In genomic region chr4:110155954-110156353, GRCm38 (mm10) we compare ENCODE assay signal across 22 mouse cellular contexts.
A peak's percentile ranks its signal among the peaks of the same experiment; 100 is the strongest.
DNase-seq lines count a peak whose midpoint lies in the region; ATAC-seq lines count a peak whose summit lies in the region.
"Had no signal": no experiment of that assay in that cellular context is flagged by ENCODE, and none has a peak within 500 bp of the region (broad histone marks: within the 10 kb centered on the region; RNA-seq: fewer than 3 reads in every experiment).

No protein-coding gene starts in this region.

- no peak overlapping the region for H3K9ac ChIP-seq in embryonic facial prominence, embryonic 11.5 days (replicated peaks; ENCODE audit: low read length)
- no peak overlapping the region for H3K9ac ChIP-seq in hindbrain, embryonic 11.5 days (ENCODE audit: low read depth, low read length)
- H3K9ac ChIP-seq in hindbrain, embryonic 16.5 days (ENCODE audit: low read depth, low read length), result no peak overlapping the region
- H3K9ac ChIP-seq in midbrain, embryonic 12.5 days (replicated peaks), result no peak overlapping the region
- H3K9ac ChIP-seq in midbrain, embryonic 16.5 days (ENCODE audit: low read depth, low read length), result no peak overlapping the region
- H3K9ac ChIP-seq in neural tube, embryonic 14.5 days (replicated peaks; ENCODE audit: low read depth, low read length), result no peak overlapping the region
- H3K9ac ChIP-seq: embryonic facial prominence, embryonic 13.5 days; forebrain, embryonic 13.5 days had no signal

- no peaks in the 10 kb centered on the region for H3K27me3 ChIP-seq in embryonic facial prominence, embryonic 11.5 days (ENCODE audit: control insufficient read depth, insufficient read depth, low read length)
- H3K27me3 ChIP-seq in embryonic facial prominence, embryonic 10.5 days (replicated peaks; ENCODE audit: low read depth, poor library complexity, severe bottlenecking), result no peaks in the 10 kb centered on the region
- H3K27me3 ChIP-seq in hindbrain, embryonic 11.5 days (ENCODE audit: control insufficient read depth, insufficient read depth, low read length), result no peaks in the 10 kb centered on the region
- H3K27me3 ChIP-seq in hindbrain, embryonic 16.5 days (replicated peaks; ENCODE audit: control insufficient read depth, insufficient read depth, low read length), result no peaks in the 10 kb centered on the region
- H3K27me3 ChIP-seq in midbrain, embryonic 12.5 days, result peaks cover 9% of the 10 kb centered on the region; the same call in 1 of the 2 replicates
- no peaks in the 10 kb centered on the region for H3K27me3 ChIP-seq in midbrain, embryonic 16.5 days (ENCODE audit: control insufficient read depth, insufficient read depth, low read depth, low read length)
- H3K27me3 ChIP-seq in neural tube, embryonic 14.5 days (ENCODE audit: control insufficient read depth, insufficient read depth, low read length), result no peaks in the 10 kb centered on the region
- H3K27me3 ChIP-seq: embryonic facial prominence, embryonic 13.5 days; forebrain, embryonic 13.5 days had no signal

- WGBS in embryonic facial prominence, embryonic 11.5 days, result 43% methylated on average over 2 of the region's 2 CpGs
- 38% methylated on average over 2 of the region's 2 CpGs for WGBS in embryonic facial prominence, embryonic 10.5 days
- 55% methylated on average over 2 of the region's 2 CpGs for WGBS in hindbrain, embryonic 11.5 days
- 42% methylated on average over 2 of the region's 2 CpGs for WGBS in hindbrain, embryonic 16.5 days
- 34% methylated on average over 2 of the region's 2 CpGs for WGBS in midbrain, embryonic 12.5 days
- WGBS in midbrain, embryonic 16.5 days, result 24% methylated on average over 2 of the region's 2 CpGs
- 26% methylated on average over 2 of the region's 2 CpGs for WGBS in neural tube, embryonic 14.5 days

- no peak overlapping the region for H3K4me3 ChIP-seq in embryonic facial prominence, embryonic 11.5 days (ENCODE audit: low read depth, low read length)
- no peak overlapping the region for H3K4me3 ChIP-seq in embryonic facial prominence, embryonic 10.5 days
- H3K4me3 ChIP-seq in hindbrain, embryonic 11.5 days (ENCODE audit: low read depth, low read length), result no peak overlapping the region
- H3K4me3 ChIP-seq in hindbrain, embryonic 16.5 days (ENCODE audit: low read length), result no peak overlapping the region
- H3K4me3 ChIP-seq in midbrain, embryonic 12.5 days, result no peak overlapping the region
- H3K4me3 ChIP-seq in midbrain, embryonic 16.5 days (ENCODE audit: low read depth, low read length), result no peak overlapping the region
- H3K4me3 ChIP-seq in neural tube, embryonic 14.5 days (ENCODE audit: low read depth, low read length), result no peak overlapping the region
- H3K4me3 ChIP-seq: embryonic facial prominence, embryonic 13.5 days; forebrain, embryonic 13.5 days; gastrocnemius, adult 2 months; heart, embryonic 10.5 days had no signal

- no peak overlapping the region for H3K4me2 ChIP-seq in embryonic facial prominence, embryonic 11.5 days (ENCODE audit: low read depth, low read length)
- H3K4me2 ChIP-seq in hindbrain, embryonic 11.5 days (replicated peaks; ENCODE audit: low read depth, low read length), result no peak overlapping the region
- H3K4me2 ChIP-seq in hindbrain, embryonic 16.5 days (ENCODE audit: low read length), result no peak overlapping the region
- H3K4me2 ChIP-seq in midbrain, embryonic 12.5 days (replicated peaks), result no peak overlapping the region
- no peak overlapping the region for H3K4me2 ChIP-seq in midbrain, embryonic 16.5 days (ENCODE audit: low read length)
- H3K4me2 ChIP-seq in neural tube, embryonic 14.5 days (ENCODE audit: low read depth, low read length), result no peak overlapping the region
- H3K4me2 ChIP-seq: embryonic facial prominence, embryonic 13.5 days; forebrain, embryonic 13.5 days had no signal

- H3K9me3 ChIP-seq in embryonic facial prominence, embryonic 11.5 days (replicated peaks; ENCODE audit: control insufficient read depth, low read length), result no peaks in the 10 kb centered on the region
- no peaks in the 10 kb centered on the region for H3K9me3 ChIP-seq in embryonic facial prominence, embryonic 10.5 days
- no peaks in the 10 kb centered on the region for H3K9me3 ChIP-seq in hindbrain, embryonic 11.5 days (ENCODE audit: control insufficient read depth, low read length)
- H3K9me3 ChIP-seq in hindbrain, embryonic 16.5 days (ENCODE audit: control insufficient read depth, low read length), result no peaks in the 10 kb centered on the region
- H3K9me3 ChIP-seq in midbrain, embryonic 12.5 days, result no peaks in the 10 kb centered on the region
- H3K9me3 ChIP-seq in midbrain, embryonic 16.5 days (replicated peaks; ENCODE audit: control insufficient read depth, low read length, poor library complexity, severe bottlenecking), result no peaks in the 10 kb centered on the region
- no peaks in the 10 kb centered on the region for H3K9me3 ChIP-seq in neural tube, embryonic 14.5 days (ENCODE audit: control insufficient read depth, low read length)
- H3K9me3 ChIP-seq: embryonic facial prominence, embryonic 13.5 days; forebrain, embryonic 13.5 days; heart, embryonic 10.5 days had no signal

- no peak for ATAC-seq in embryonic facial prominence, embryonic 11.5 days (replicated peaks; ENCODE audit: insufficient number of reproducible peaks, low FRiP score, low TSS enrichment, low read depth)
- no peak for ATAC-seq in hindbrain, embryonic 11.5 days (ENCODE audit: low FRiP score)
- no peak for ATAC-seq in hindbrain, embryonic 16.5 days
- ATAC-seq in midbrain, embryonic 12.5 days (ENCODE audit: low FRiP score, low read depth), result no peak
- no peak for ATAC-seq in midbrain, embryonic 16.5 days
- ATAC-seq in neural tube, embryonic 14.5 days (ENCODE audit: low read depth), result no peak
- ATAC-seq: CD4-positive, CD25-positive, alpha-beta regulatory T cell, adult 4 months; forebrain, embryonic 13.5 days had no signal

- peak; percentile 4 for DNase-seq in embryonic facial prominence, embryonic 11.5 days (ENCODE audit: low spot score)
- DNase-seq in embryonic facial prominence, embryonic 10.5 days (ENCODE audit: low spot score), result no peak
- no peak for DNase-seq in hindbrain, embryonic 11.5 days (ENCODE audit: low spot score)
- DNase-seq in neural tube, embryonic 10.5 days (ENCODE audit: extremely low spot score, low spot score), result no peak
- DNase-seq: adrenal gland, postnatal 10 days; B cell, adult 2 months; cerebellum, adult 11 months; cerebellum, adult 8-10 months; cerebellum, postnatal 14 days; embryo, embryonic 11 days; gastrocnemius, adult 2 months; gastrocnemius, postnatal 25 days; heart, postnatal 10 days; heart, postnatal 4 days had no signal

- no peaks in the 10 kb centered on the region for H3K4me1 ChIP-seq in embryonic facial prominence, embryonic 11.5 days (ENCODE audit: control insufficient read depth, insufficient read depth, low read length)
- peaks cover 31% of the 10 kb centered on the region for H3K4me1 ChIP-seq in embryonic facial prominence, embryonic 10.5 days
- peaks cover 8% of the 10 kb centered on the region for H3K4me1 ChIP-seq in hindbrain, embryonic 11.5 days (replicated peaks; ENCODE audit: control insufficient read depth, insufficient read depth, low read length)
- peaks cover 7% of the 10 kb centered on the region for H3K4me1 ChIP-seq in hindbrain, embryonic 16.5 days (ENCODE audit: control insufficient read depth, insufficient read depth, low read depth, low read length)
- H3K4me1 ChIP-seq in midbrain, embryonic 12.5 days, result peaks cover 30% of the 10 kb centered on the region
- peaks cover 17% of the 10 kb centered on the region for H3K4me1 ChIP-seq in midbrain, embryonic 16.5 days (ENCODE audit: control insufficient read depth, insufficient read depth, low read length)
- peaks cover 12% of the 10 kb centered on the region; the same call in 1 of the 2 replicates for H3K4me1 ChIP-seq in neural tube, embryonic 14.5 days (ENCODE audit: control insufficient read depth, insufficient read depth, low read length)

- H3K36me3 ChIP-seq in embryonic facial prominence, embryonic 11.5 days (replicated peaks; ENCODE audit: control insufficient read depth, insufficient read depth, low read depth, low read length), result no peaks in the 10 kb centered on the region
- no peaks in the 10 kb centered on the region for H3K36me3 ChIP-seq in embryonic facial prominence, embryonic 10.5 days (replicated peaks)
- H3K36me3 ChIP-seq in hindbrain, embryonic 11.5 days (ENCODE audit: control insufficient read depth, insufficient read depth, low read length), result no peaks in the 10 kb centered on the region
- H3K36me3 ChIP-seq in hindbrain, embryonic 16.5 days (ENCODE audit: control insufficient read depth, insufficient read depth, low read length), result no peaks in the 10 kb centered on the region
- H3K36me3 ChIP-seq in midbrain, embryonic 12.5 days, result no peaks in the 10 kb centered on the region
- H3K36me3 ChIP-seq in midbrain, embryonic 16.5 days (ENCODE audit: control insufficient read depth, insufficient read depth, low read length), result no peaks in the 10 kb centered on the region
- H3K36me3 ChIP-seq in neural tube, embryonic 14.5 days (ENCODE audit: control insufficient read depth, insufficient read depth, low read length), result no peaks in the 10 kb centered on the region
- H3K36me3 ChIP-seq: embryonic facial prominence, embryonic 13.5 days; heart, embryonic 10.5 days had no signal

- H3K27ac ChIP-seq in embryonic facial prominence, embryonic 11.5 days (replicated peaks; ENCODE audit: low read depth, low read length), result no peak overlapping the region
- no peak overlapping the region for H3K27ac ChIP-seq in embryonic facial prominence, embryonic 10.5 days (replicated peaks)
- H3K27ac ChIP-seq in hindbrain, embryonic 11.5 days (ENCODE audit: low read depth, low read length), result 0 out of 2 replicates have a peak overlapping the region, but pooled peaks have one; percentile 30
- no peak overlapping the region for H3K27ac ChIP-seq in hindbrain, embryonic 16.5 days (ENCODE audit: low read depth, low read length)
- peak overlapping the region; percentile 60 for H3K27ac ChIP-seq in midbrain, embryonic 12.5 days (replicated peaks)
- H3K27ac ChIP-seq in midbrain, embryonic 16.5 days (ENCODE audit: low read length), result no peak overlapping the region
- 0 out of 2 replicates have a peak overlapping the region, but pooled peaks have one; percentile 10 for H3K27ac ChIP-seq in neural tube, embryonic 14.5 days (ENCODE audit: low read depth, low read length)
- H3K27ac ChIP-seq: embryonic facial prominence, embryonic 13.5 days; forebrain, embryonic 13.5 days; gastrocnemius, adult 2 months; heart, embryonic 10.5 days had no signal

Comparison
In these comparisons a context has a peak if more than half of its experiments do, and no peak if none do; other contexts are left out.
1. H3K27ac ChIP-seq: peak in hindbrain, embryonic 11.5 days (single experiment), midbrain, embryonic 12.5 days (single experiment) and neural tube, embryonic 14.5 days (single experiment); none in embryonic facial prominence, embryonic 11.5 days (single experiment), embryonic facial prominence, embryonic 10.5 days (single experiment), hindbrain, embryonic 16.5 days (single experiment) and midbrain, embryonic 16.5 days (single experiment).